Mouse (Mus musculus) liver, embryonic 16.5 days (tissue): ENCODE measurements around the gene Cdh12. TPM values are rescaled to one million over a fixed set of nuclear protein-coding genes. Genes with fewer than 3 reads are reported as not detected.

Experiments
- ATAC-seq: fragments of 200-750 bp; cut with Nextera tagmentation; 2 replicates; pipeline ENCODE4 v1.8.0; 2017; ENCODE audit warnings: low read depth, mild to moderate bottlenecking, moderate number of reproducible peaks, moderate library complexity
- H3K27ac ChIP-seq: fragments of 300-500 bp; sonication (generic); 2 replicates; pipeline ENCODE4 v1.5.1; 2014; ENCODE audit warnings: mild to moderate bottlenecking, low read length
- H3K27me3 ChIP-seq: fragments of 300-500 bp; sonication (generic); 2 replicates; pipeline ENCODE4 v1.6.1; 2014; ENCODE audit warnings: low read depth, low read length, mixed read lengths; ENCODE audit not compliant: control insufficient read depth, insufficient read depth
- H3K36me3 ChIP-seq: fragments of 300-500 bp; sonication (generic); 2 replicates; pipeline ENCODE4 v1.6.1; 2014; ENCODE audit warnings: mild to moderate bottlenecking; ENCODE audit not compliant: control insufficient read depth, insufficient read depth
- H3K4me1 ChIP-seq: fragments of 300-500 bp; sonication (generic); 2 replicates; pipeline ENCODE4 v1.6.1; 2014; ENCODE audit warnings: low read depth, low read length, mixed read lengths; ENCODE audit not compliant: control insufficient read depth
- H3K4me2 ChIP-seq: fragments of 300-500 bp; sonication (generic); 2 replicates; pipeline ENCODE4 v1.6.1; 2014; ENCODE audit warnings: low read depth, low read length, mixed read lengths
- H3K4me3 ChIP-seq: fragments of 300-500 bp; sonication (generic); 2 replicates; pipeline ENCODE4 v1.5.1; 2014; ENCODE audit warnings: low read depth, mild to moderate bottlenecking, low read length
- H3K9ac ChIP-seq: fragments of 300-500 bp; sonication (generic); 2 replicates; pipeline ENCODE4 v1.6.1; 2014; ENCODE audit warnings: low read depth, low read length
- H3K9me3 ChIP-seq: fragments of 300-500 bp; sonication (generic); replicated peaks from 2 replicates; pipeline ENCODE4 v1.6.1; 2016; ENCODE audit warnings: low read length; ENCODE audit not compliant: control insufficient read depth
- WGBS: fragments of 180-500 bp; shearing (Covaris S2); extraction: QIAGEN DNeasy Blood & Tissue Kit; methylation state at CpG from one replicate; pipeline ENCODE4 v1.1.7; 2014; ENCODE audit not compliant: insufficient replicate concordance; 5-methylcytosine and 5-hydroxymethylcytosine counted together
- microRNA-seq: library from miRNA; unstranded; fragments of <30 nt; microRNA quantifications from one replicate; pipeline ENCODE4, GENCODE M21; 2016
- polyA plus RNA-seq: library from polyadenylated mRNA; unstranded; fragments of >200 nt; fragmentation: Nextera tagmentation; extraction: Ambion mirVana; gene quantifications from 2 replicates; pipeline ENCODE4 v1.2.1, GENCODE M21; 2015

Gene Cdh12
- polyA plus RNA-seq, 1 experiment from 2014 or later = not detected

DNA sequence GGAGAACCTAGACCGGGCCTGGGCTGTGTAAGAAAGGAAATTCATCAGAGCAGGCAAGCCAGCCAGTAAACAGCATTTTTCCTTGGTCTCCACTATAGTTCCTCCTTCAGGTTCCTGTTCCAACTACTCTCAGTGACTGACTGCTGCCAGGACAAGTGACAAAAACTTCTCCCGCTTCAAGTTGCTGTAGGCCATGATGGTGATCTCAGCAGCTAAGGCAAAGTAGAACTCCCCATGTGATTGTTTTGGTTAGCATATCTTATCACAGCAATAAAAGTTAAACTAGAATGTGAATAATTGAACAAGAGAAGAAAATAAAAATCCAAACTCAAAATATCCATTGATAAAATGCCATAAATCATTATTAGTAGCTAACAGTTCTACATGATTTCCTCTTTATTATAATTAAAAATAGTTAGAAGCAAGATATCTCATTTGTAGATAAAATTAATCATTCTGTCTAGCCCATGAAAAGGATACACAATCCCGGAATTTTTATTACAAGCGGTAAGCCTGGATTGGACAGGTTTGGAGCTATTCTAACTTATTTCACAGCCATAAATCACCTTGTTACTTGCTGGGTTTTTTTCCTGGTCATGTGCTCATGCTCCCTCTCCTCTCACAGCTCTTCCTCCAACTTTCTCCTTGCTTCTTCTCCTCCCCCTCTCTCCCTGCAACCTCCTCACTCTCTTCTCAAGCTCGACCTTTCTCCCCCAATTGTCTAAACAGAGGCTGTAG, 1117.4 kb downstream of the Cdh12 start:
- H3K4me2 ChIP-seq = no peak overlapping the region
- 54% methylated on average over 5 of the region's 5 CpGs for WGBS
- no peak overlapping the region for H3K9ac ChIP-seq
- H3K27me3 ChIP-seq = no peaks in the 10 kb centered on the region
- H3K4me3 ChIP-seq = no peak overlapping the region
- ATAC-seq = no peak
- H3K9me3 ChIP-seq = no peaks in the 10 kb centered on the region
- no peaks in the 10 kb centered on the region for H3K36me3 ChIP-seq
- H3K4me1 ChIP-seq = no peaks in the 10 kb centered on the region
- H3K27ac ChIP-seq = no peak overlapping the region

GRCm38 (mm10) chr15:21604510-21604909, 1155.4 kb downstream of the Cdh12 start:
- no peak overlapping the region for H3K9ac ChIP-seq
- H3K9me3 ChIP-seq = no peaks in the 10 kb centered on the region; the same call in 1 of the 2 replicates
- no peaks in the 10 kb centered on the region for H3K36me3 ChIP-seq
- WGBS = 38% methylated on average over 4 of the region's 4 CpGs
- no peak for ATAC-seq
- H3K4me2 ChIP-seq = no peak overlapping the region
- no peaks in the 10 kb centered on the region for H3K27me3 ChIP-seq
- H3K27ac ChIP-seq = no peak overlapping the region
- no peak overlapping the region for H3K4me3 ChIP-seq
- H3K4me1 ChIP-seq = no peaks in the 10 kb centered on the region

Small RNAs within 50 kb of the gene (microRNA-seq; reads per million reads assigned to microRNA genes)
- gene Gm27397 = not detected

Other genes with a start within 250 kb of the Cdh12 start
- not detected in 2 replicates for gene Acot10, start 217.5 kb downstream of the Cdh12 start, polyA plus RNA-seq